Mouse (Mus musculus): ENCODE measurements around the gene Acot12. TPM values are rescaled to one million over a fixed set of nuclear protein-coding genes. Genes with fewer than 3 reads are reported as not detected.
"Not testable (repeated sequence)": the region's sequence is repeated elsewhere in the genome, so short reads cannot be mapped to it uniquely, and the experiment has no call there.

Gene Acot12
- total RNA-seq, 1 experiment = not detected

- in situ Hi-C loops (cut with MboI; ENCODE audit: low sequenced_read_pairs in 2 of 2, unreplicated experiment in 2 of 2) = no loop called here
- no peaks in the 10 kb centered on the region for H3K4me1 ChIP-seq (ENCODE audit: control insufficient read depth in 2 of 2, insufficient read depth in 2 of 2, low read length in 2 of 2, poor library complexity in 1 of 2)
- H3K36me3 ChIP-seq (ENCODE audit: control insufficient read depth, insufficient read depth, low read length, poor library complexity, severe bottlenecking) = no peaks in the 10 kb centered on the region
- no peaks in the 10 kb centered on the region for H3K9me3 ChIP-seq (ENCODE audit: control insufficient read depth, insufficient read depth, low read depth, low read length)
- TF ChIP-seq ZC3H11A (IDR thresholded peaks at IDR 0.05; ENCODE audit: borderline replicate concordance, low read depth, low read length) = no peak
- TF ChIP-seq MAFK (IDR thresholded peaks at IDR 0.05; ENCODE audit: insufficient read depth, low read depth, low read length) = no peak
- no peak for TF ChIP-seq ZNF384 (IDR thresholded peaks at IDR 0.05; ENCODE audit: low read depth, low read length)
- no peak for TF ChIP-seq HCFC1 (IDR thresholded peaks at IDR 0.05; ENCODE audit: borderline replicate concordance, insufficient read depth, low read length)
- TF ChIP-seq CHD2 (IDR thresholded peaks at IDR 0.05; ENCODE audit: low read depth, low read length) = no peak
- no peak for DNase-seq (ENCODE audit: low read depth, low spot score)
- H3K9ac ChIP-seq (ENCODE audit: insufficient read depth, low read depth, low read length, poor library complexity, severe bottlenecking) = no peak overlapping the region
- H3K27ac ChIP-seq (ENCODE audit: insufficient read depth, low read depth, low read length, poor library complexity, severe bottlenecking) = no peak overlapping the region
- no peak overlapping the region for H3K4me3 ChIP-seq (ENCODE audit: insufficient read depth in 1 of 2, low read depth in 1 of 2, low read length in 2 of 2, poor library complexity in 1 of 2, severe bottlenecking in 1 of 2)
Measured at GRCm38 (mm10) chr13:91759791-91760190, 18.5 kb downstream of the Acot12 start.

- no peak overlapping the region for H3K4me3 ChIP-seq (ENCODE audit: insufficient read depth in 1 of 2, low read depth in 1 of 2, low read length in 2 of 2, poor library complexity in 1 of 2, severe bottlenecking in 1 of 2)
- no peaks in the 10 kb centered on the region for H3K9me3 ChIP-seq (ENCODE audit: control insufficient read depth, insufficient read depth, low read depth, low read length)
- H3K9ac ChIP-seq (ENCODE audit: insufficient read depth, low read depth, low read length, poor library complexity, severe bottlenecking) = no peak overlapping the region
- TF ChIP-seq ZC3H11A (IDR thresholded peaks at IDR 0.05; ENCODE audit: borderline replicate concordance, low read depth, low read length) (no peak), ZNF384 (IDR thresholded peaks at IDR 0.05; ENCODE audit: low read depth, low read length) (no peak), CHD2 (IDR thresholded peaks at IDR 0.05; ENCODE audit: low read depth, low read length) (no peak), MAFK (IDR thresholded peaks at IDR 0.05; ENCODE audit: insufficient read depth, low read depth, low read length) (no peak), HCFC1 (IDR thresholded peaks at IDR 0.05; ENCODE audit: borderline replicate concordance, insufficient read depth, low read length) (no peak)
- DNase-seq (ENCODE audit: low read depth, low spot score) = no peak
- no peaks in the 10 kb centered on the region for H3K4me1 ChIP-seq (ENCODE audit: control insufficient read depth in 2 of 2, insufficient read depth in 2 of 2, low read length in 2 of 2, poor library complexity in 1 of 2)
- H3K27ac ChIP-seq (ENCODE audit: insufficient read depth, low read depth, low read length, poor library complexity, severe bottlenecking) = 0 out of 2 replicates have a peak overlapping the region, but pooled peaks have one; percentile 40
- no peaks in the 10 kb centered on the region for H3K36me3 ChIP-seq (ENCODE audit: control insufficient read depth, insufficient read depth, low read length, poor library complexity, severe bottlenecking)
- in situ Hi-C loops (cut with MboI; ENCODE audit: low sequenced_read_pairs in 2 of 2, unreplicated experiment in 2 of 2) = no loop called here
Measured at GRCm38 (mm10) chr13:91760302-91761050, 19.2 kb downstream of the Acot12 start.

- Histone ChIP-seq H3K36me3 (ENCODE audit: control insufficient read depth, insufficient read depth, low read length, poor library complexity, severe bottlenecking) (no peaks in the 10 kb centered on the region), H3K9ac (ENCODE audit: insufficient read depth, low read depth, low read length, poor library complexity, severe bottlenecking) (no peak overlapping the region), H3K4me3 (ENCODE audit: insufficient read depth in 1 of 2, low read depth in 1 of 2, low read length in 2 of 2, poor library complexity in 1 of 2, severe bottlenecking in 1 of 2) (no peak overlapping the region), H3K4me1 (ENCODE audit: control insufficient read depth in 2 of 2, insufficient read depth in 2 of 2, low read length in 2 of 2, poor library complexity in 1 of 2) (no peaks in the 10 kb centered on the region), H3K9me3 (ENCODE audit: control insufficient read depth, insufficient read depth, low read depth, low read length) (no peaks in the 10 kb centered on the region), H3K27ac (ENCODE audit: insufficient read depth, low read depth, low read length, poor library complexity, severe bottlenecking) (no peak overlapping the region)
- no peak for TF ChIP-seq CHD2 (IDR thresholded peaks at IDR 0.05; ENCODE audit: low read depth, low read length)
- DNase-seq (ENCODE audit: low read depth, low spot score) = no peak
- in situ Hi-C loops (cut with MboI; ENCODE audit: low sequenced_read_pairs in 2 of 2, unreplicated experiment in 2 of 2) = no loop called here
Measured at GRCm38 (mm10) chr13:91761654-91762445, 20.5 kb downstream of the Acot12 start.

GRCm38 (mm10) chr13:91763654-91764053, 22.3 kb downstream of the Acot12 start:
- H3K9me3 ChIP-seq (ENCODE audit: control insufficient read depth, insufficient read depth, low read depth, low read length); H3K36me3 ChIP-seq (ENCODE audit: control insufficient read depth, insufficient read depth, low read length, poor library complexity, severe bottlenecking); H3K9ac ChIP-seq (ENCODE audit: insufficient read depth, low read depth, low read length, poor library complexity, severe bottlenecking); H3K27ac ChIP-seq (ENCODE audit: insufficient read depth, low read depth, low read length, poor library complexity, severe bottlenecking); DNase-seq (ENCODE audit: low read depth, low spot score); H3K4me1 ChIP-seq (ENCODE audit: control insufficient read depth in 2 of 2, insufficient read depth in 2 of 2, low read length in 2 of 2, poor library complexity in 1 of 2); in situ Hi-C loops (cut with MboI; ENCODE audit: low sequenced_read_pairs in 2 of 2, unreplicated experiment in 2 of 2); H3K4me3 ChIP-seq (ENCODE audit: insufficient read depth in 1 of 2, low read depth in 1 of 2, low read length in 2 of 2, poor library complexity in 1 of 2, severe bottlenecking in 1 of 2): not testable (repeated sequence)

- Histone ChIP-seq H3K9ac (ENCODE audit: insufficient read depth, low read depth, low read length, poor library complexity, severe bottlenecking) (no peak overlapping the region), H3K4me1 (ENCODE audit: control insufficient read depth in 2 of 2, insufficient read depth in 2 of 2, low read length in 2 of 2, poor library complexity in 1 of 2) (no peaks in the 10 kb centered on the region), H3K36me3 (ENCODE audit: control insufficient read depth, insufficient read depth, low read length, poor library complexity, severe bottlenecking) (no peaks in the 10 kb centered on the region), H3K27ac (ENCODE audit: insufficient read depth, low read depth, low read length, poor library complexity, severe bottlenecking) (no peak overlapping the region), H3K9me3 (ENCODE audit: control insufficient read depth, insufficient read depth, low read depth, low read length) (no peaks in the 10 kb centered on the region), H3K4me3 (ENCODE audit: insufficient read depth in 1 of 2, low read depth in 1 of 2, low read length in 2 of 2, poor library complexity in 1 of 2, severe bottlenecking in 1 of 2) (no peak overlapping the region)
- TF ChIP-seq HCFC1 (IDR thresholded peaks at IDR 0.05; ENCODE audit: borderline replicate concordance, insufficient read depth, low read length) (no peak), CHD2 (IDR thresholded peaks at IDR 0.05; ENCODE audit: low read depth, low read length) (no peak), ZNF384 (IDR thresholded peaks at IDR 0.05; ENCODE audit: low read depth, low read length) (no peak), MAFK (IDR thresholded peaks at IDR 0.05; ENCODE audit: insufficient read depth, low read depth, low read length) (no peak), ZC3H11A (IDR thresholded peaks at IDR 0.05; ENCODE audit: borderline replicate concordance, low read depth, low read length) (no peak)
- no peak for DNase-seq (ENCODE audit: low read depth, low spot score)
- in situ Hi-C loops (cut with MboI; ENCODE audit: low sequenced_read_pairs in 2 of 2, unreplicated experiment in 2 of 2) = no loop called here
Measured at GRCm38 (mm10) chr13:91765627-91766026, 24.3 kb downstream of the Acot12 start.

Measured in ES-E14 (cell line).